Mouse (Mus musculus) embryo, embryonic 11.5 days (tissue): ENCODE measurements at regions not wholly inside any gene's neighbourhood (a gene's known extent, or its start where the extent isn't known, plus 50 kb on each side); places are given as distances from the start of the nearest gene placed in this dataset.
"Not testable (repeated sequence)": the region's sequence is repeated elsewhere in the genome, so short reads cannot be mapped to it uniquely, and the experiment has no call there.

Experiments
- DNase-seq: peaks from one replicate; pipeline ENCODE4 v3.0.0-alpha.2; 2012; ENCODE audit warnings: low read depth, low spot score

DNA sequence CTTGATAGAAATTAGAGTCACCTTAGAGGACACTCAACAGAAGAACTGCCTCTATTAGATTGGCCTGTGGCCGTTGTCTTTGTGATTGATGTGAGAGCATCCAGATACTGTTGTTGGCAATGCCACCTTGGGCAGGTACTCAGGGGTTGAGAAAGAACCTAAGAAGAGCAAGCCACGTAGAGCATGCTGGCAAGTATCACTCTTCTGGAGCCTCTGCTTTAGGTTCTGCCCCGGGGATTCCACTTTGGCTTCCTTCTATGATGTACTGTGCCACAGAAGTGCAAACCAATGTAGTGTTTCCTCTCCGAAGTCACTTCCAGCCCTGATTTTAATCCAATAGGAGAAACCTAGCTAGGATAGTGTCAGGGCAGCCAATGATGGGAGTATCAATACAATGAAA is 98.3 kb upstream of the Fam84a start:
- DNase-seq, result no peak

DNA sequence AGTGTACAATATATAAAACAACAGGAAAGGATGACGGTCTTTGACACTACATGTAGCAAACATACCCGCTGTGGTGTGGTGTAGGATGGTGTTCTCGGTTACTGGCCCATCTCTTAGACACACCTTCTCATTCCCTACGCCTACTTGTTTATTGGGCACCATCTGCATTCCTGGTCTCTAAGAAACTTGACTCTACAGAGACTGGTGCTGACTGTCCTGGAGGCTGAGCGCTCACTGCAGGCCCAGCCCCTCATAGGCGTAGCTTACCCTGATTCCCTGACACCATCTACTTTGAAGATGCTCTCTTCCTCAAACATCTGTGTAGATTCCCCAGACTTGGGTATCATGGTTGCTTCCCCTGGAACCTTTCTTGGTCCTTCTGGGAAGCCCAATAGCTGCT is 90.9 kb upstream of the Fam84a start:
- DNase-seq, result not testable (repeated sequence)

DNA sequence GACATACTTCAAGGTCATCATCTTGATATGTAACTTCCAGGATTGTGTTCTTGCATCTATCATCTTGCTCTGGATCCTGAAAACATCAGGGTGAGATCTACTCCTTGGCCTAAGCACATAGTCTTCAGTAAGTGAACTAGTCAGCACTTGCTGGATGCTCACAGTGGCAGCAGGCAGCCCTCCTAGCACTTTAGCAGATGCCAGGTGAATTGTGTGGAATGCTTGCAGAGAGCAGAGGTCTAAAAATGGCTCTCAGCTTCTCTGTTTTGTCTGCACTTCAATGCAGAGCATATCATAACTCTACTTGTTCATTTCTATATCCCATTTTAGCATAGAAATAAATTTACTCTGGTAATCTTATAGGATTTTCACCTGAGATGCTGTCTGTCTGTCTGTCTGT is 85.8 kb upstream of the Fam84a start:
- DNase-seq, result no peak

DNA sequence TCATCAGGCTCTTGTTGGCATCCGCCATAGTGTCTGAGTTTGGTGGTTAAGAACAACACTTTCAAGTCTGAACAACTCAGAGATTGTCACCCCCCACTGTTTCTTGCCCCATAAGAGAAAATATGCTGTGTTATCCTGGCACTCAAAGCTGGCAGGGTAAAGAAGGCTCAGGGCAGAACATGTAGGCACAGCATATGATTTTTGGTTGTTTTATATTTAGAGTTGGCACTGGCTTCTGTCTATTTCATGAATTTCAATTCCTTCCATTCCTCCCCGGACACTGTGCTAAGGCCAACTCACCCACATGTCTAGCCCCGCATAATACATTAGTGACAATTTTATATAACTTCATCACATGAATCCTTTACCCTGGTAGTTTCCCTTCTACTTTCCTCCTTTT is 83.5 kb upstream of the Fam84a start:
- DNase-seq, result no peak

DNA sequence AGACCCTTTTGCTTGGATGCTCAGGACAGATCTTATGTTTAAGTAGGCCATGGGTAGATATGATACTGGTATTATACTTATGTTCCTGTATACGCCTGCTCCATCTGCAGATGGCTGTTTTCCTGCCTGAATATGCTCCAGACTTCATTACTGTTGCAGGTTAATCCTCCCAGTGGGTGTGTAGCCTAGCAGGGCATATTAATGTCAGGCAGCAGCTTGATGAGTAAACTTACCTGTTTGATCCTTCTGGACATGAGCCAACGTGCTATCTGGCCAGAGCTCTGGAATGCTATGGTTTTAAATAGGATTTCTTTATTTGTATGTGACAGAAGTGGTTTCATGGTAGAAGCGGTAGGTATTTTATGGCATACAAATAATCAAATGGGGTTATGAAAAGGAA is 60.8 kb upstream of the Fam84a start:
- DNase-seq, result no peak

DNA sequence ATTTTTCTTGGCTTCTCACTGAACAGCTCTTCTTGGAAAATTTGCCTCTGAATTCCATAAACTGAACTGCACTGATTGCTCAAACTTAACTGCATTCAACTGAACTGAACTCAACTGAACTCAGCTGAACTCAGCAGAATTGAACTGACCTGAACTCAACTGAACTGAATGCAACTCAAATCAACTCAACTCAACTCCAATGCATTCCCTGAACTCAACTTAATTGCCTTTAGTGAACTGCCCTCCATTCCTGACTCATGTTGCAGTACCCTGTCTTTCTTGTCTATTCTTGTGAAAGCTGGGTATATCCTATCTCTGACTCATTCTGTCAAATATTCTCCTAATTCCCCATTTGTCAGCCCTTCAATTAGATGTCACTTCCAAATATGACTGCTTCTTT is 58.0 kb upstream of the Fam84a start:
- no peak for DNase-seq

DNA sequence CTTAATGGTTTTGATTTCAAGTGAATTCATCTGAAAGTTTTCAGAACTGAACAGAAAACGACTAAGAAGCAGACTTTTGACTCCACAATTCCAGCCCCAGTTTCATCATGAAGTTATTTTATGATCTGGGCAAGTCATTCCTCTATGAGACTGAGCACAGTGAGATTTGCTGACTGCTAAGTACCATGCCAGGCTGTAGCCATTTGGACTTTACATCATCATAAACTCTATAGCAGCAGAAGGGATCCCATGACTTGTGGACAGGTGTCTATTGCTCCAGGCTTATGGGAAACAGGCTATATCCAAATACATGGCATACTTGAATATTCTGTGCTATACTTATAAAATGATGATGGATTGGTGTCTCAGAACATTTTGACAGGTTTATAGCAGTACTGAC is 55.4 kb upstream of the Fam84a start:
- DNase-seq, result no peak

DNA sequence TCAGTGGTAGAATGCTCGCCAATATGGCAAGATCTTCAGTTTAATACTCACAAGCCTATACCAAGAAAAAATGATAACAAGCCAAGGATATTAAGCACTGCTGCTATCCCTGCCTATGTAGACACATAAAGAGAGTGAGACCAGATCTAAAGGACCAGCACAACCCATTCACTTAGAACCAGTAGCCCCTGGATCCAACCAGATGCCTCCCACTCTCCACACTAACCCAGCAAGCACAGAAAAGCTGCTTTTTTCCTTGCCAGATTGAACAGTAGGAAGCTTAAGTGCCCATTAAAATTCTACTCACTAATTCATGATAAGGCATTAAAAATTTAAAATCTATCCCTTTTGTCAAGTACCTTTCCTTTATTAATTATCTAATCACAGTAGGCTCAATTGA is 52.6 kb upstream of the Fam84a start:
- no peak for DNase-seq
